Mouse (Mus musculus) brain, adult 2 months (tissue): Measurements from ENCODE around the gene Olfr316.
A peak's percentile ranks its signal among the peaks of the same experiment; 100 is the strongest.
"Not testable (repeated sequence)": the region's sequence is repeated elsewhere in the genome, so short reads cannot be mapped to it uniquely, and the experiment has no call there.

Experiments
- DNase-seq: peaks from one replicate; pipeline ENCODE4 v3.0.0; 2011; ENCODE audit warnings: low read depth, low spot score

The Olfr316 gene

GRCm38 (mm10) chr11:58752434-58752833, at the start of gene Olfr316:
TSS of gene Olfr316 (plus strand) at chr11:58752734.
- DNase-seq = no peak

GRCm38 (mm10) chr11:58709086-58709485, 43.4 kb upstream of the Olfr316 start:
- no peak for DNase-seq

- DNase-seq = not testable (repeated sequence)
Observed at GRCm38 (mm10) chr11:58717723-58718122, 34.8 kb upstream of the Olfr316 start.

- no peak for DNase-seq
Observed at GRCm38 (mm10) chr11:58719701-58720100, 32.8 kb upstream of the Olfr316 start.

GRCm38 (mm10) chr11:58723914-58724313, 28.6 kb upstream of the Olfr316 start, which contains the start of gene Olfr318:
TSS of gene Olfr318 (minus strand) at chr11:58724014.
- DNase-seq = no peak

- DNase-seq = not testable (repeated sequence)
Observed at GRCm38 (mm10) chr11:58727896-58728650, 24.5 kb upstream of the Olfr316 start.

GRCm38 (mm10) chr11:58733372-58733771, 19.2 kb upstream of the Olfr316 start:
- peak; percentile 68 for DNase-seq

GRCm38 (mm10) chr11:58738792-58739262, 13.7 kb upstream of the Olfr316 start, which contains the start of gene Olfr317:
TSS of gene Olfr317 (minus strand) at chr11:58739212.
- DNase-seq = no peak

GRCm38 (mm10) chr11:58751096-58751495, 1.4 kb upstream of the Olfr316 start:
- peak; percentile 58 for DNase-seq

- DNase-seq = no peak
Observed at GRCm38 (mm10) chr11:58772888-58773287, 20.4 kb downstream of the Olfr316 start, which contains the start of gene Olfr315. TSS of gene Olfr315 (plus strand) at chr11:58773188.

GRCm38 (mm10) chr11:58782480-58783089, 30.1 kb downstream of the Olfr316 start, which contains the start of gene Olfr314:
TSS of gene Olfr314 (plus strand) at chr11:58782952.
- DNase-seq = no peak

GRCm38 (mm10) chr11:58784182-58784581, 31.6 kb downstream of the Olfr316 start:
- DNase-seq = no peak

- DNase-seq = no peak
Observed at GRCm38 (mm10) chr11:58787651-58788050, 35.1 kb downstream of the Olfr316 start.

- no peak for DNase-seq
Observed at GRCm38 (mm10) chr11:58788346-58788745, 35.8 kb downstream of the Olfr316 start.

- DNase-seq = peak; percentile 63
Observed at GRCm38 (mm10) chr11:58789532-58789931, 37.0 kb downstream of the Olfr316 start.

- DNase-seq = no peak
Observed at GRCm38 (mm10) chr11:58790053-58790452, 37.5 kb downstream of the Olfr316 start.

GRCm38 (mm10) chr11:58790646-58791045, 38.1 kb downstream of the Olfr316 start:
- peak; percentile 25 for DNase-seq

- DNase-seq = no peak
Observed at GRCm38 (mm10) chr11:58795856-58796255, 43.3 kb downstream of the Olfr316 start.

GRCm38 (mm10) chr11:58796850-58797249, 44.3 kb downstream of the Olfr316 start:
- peak; percentile 74 for DNase-seq

- DNase-seq = peak; percentile 39
Observed at GRCm38 (mm10) chr11:58799747-58800146, 47.2 kb downstream of the Olfr316 start.

- peak; percentile 76 for DNase-seq
Observed at GRCm38 (mm10) chr11:58801558-58802228, 49.2 kb downstream of the Olfr316 start, which contains the start of gene Fam183b. TSS of gene Fam183b (minus strand) at chr11:58801960.

- no peak for DNase-seq
Observed at GRCm38 (mm10) chr11:58803871-58804270, 51.3 kb downstream of the Olfr316 start.
